Mouse (Mus musculus): Measurements from ENCODE around the gene Akr1c18.

Gene Akr1c18

GRCm38 (mm10) chr13:4110281-4111188 lies 39.9 kb downstream of the Akr1c18 start:
- in situ Hi-C loops (cut with MboI, MseI), result loop anchor here in 1 of 2 experiments (25.0 kb wide), 2 partner anchors 477 to 1852 kb away; no protein-coding TSS in a partner anchor

DNA sequence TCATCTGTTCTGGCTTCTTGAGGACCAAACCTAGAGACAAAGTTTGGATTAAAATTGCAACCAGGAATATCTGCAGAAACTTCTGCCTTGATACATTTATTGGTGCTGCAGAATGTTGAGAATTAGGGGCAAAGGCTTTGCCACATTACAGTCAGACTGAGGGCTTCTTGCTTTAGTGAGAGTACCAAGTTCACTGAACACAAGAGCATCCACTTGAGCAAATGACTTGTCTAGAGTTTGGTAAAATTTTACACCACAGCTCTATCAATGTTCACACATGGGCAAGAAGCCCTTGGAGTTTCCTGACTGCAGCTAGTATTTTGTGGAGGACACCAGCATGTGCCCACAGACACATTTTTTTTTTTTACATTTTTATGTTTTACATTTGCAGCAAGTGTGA lies 47.7 kb downstream of the Akr1c18 start:
- in situ Hi-C loops (cut with MboI, MseI), result loop anchor here (5.0 to 25.0 kb wide), 3 partner anchors 185 to 1860 kb away; no protein-coding TSS in a partner anchor

DNA sequence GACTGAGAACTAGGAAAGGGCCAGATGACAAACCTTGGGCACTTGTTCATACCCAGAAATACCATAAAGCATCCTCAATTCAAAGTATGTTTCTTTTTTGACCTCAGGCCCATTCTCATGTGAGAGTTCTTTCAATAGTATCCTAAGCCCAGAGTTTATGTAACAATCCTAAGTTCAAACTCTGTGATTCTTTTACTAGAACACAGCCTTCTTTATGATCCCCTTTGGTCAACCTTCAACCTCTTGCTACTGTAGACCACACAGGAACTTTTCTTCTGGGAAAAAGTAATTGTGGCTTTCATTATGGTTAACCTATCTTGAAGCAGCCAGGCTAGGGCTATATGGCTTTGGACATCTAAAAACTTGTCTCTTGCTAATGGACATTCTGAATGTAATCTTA lies 48.8 kb downstream of the Akr1c18 start:
- in situ Hi-C loops (cut with MboI, MseI), result loop anchor here (5.0 to 25.0 kb wide), 3 partner anchors 186 to 1861 kb away; no protein-coding TSS in a partner anchor
